Mouse (Mus musculus): ENCODE measurements around the gene Btnl10. TPM values are rescaled to one million over a fixed set of nuclear protein-coding genes. Genes with fewer than 3 reads are reported as not detected.
A peak's percentile ranks its signal among the peaks of the same experiment; 100 is the strongest.
"Not testable (repeated sequence)": the region's sequence is repeated elsewhere in the genome, so short reads cannot be mapped to it uniquely, and the experiment has no call there.

Gene Btnl10
- polyA plus RNA-seq, 1 experiment: 0.11 TPM

- peak within 1 kb of the TSS; percentile 92 for H3K27ac ChIP-seq (ENCODE audit: control insufficient read depth, insufficient read depth, low read length)
These were observed 31.1 kb downstream of the Btnl10 start, which contains the start of gene Hist3h2ba for GRCm38 (mm10) chr11:58948542-58949479. Gene Hist3h2ba (plus strand): TSS chr11:58948920.

GRCm38 (mm10) chr11:58949480-58950431 is 32.0 kb downstream of the Btnl10 start:
- H3K27me3 ChIP-seq (ENCODE audit: control insufficient read depth, insufficient read depth, low read length): no peaks in the 10 kb centered on the region
- TF ChIP-seq CTCF (IDR thresholded peaks at IDR 0.05; ENCODE audit: borderline replicate concordance, control insufficient read depth, extremely low read depth, insufficient read depth, low read length, poor library complexity) (no peak), POLR2A (IDR thresholded peaks at IDR 0.05; ENCODE audit: control insufficient read depth, extremely low read depth, insufficient read depth, low read length, poor library complexity) (no peak)
- H3K36me3 ChIP-seq (ENCODE audit: control insufficient read depth, insufficient read depth, low read length): no peaks in the 10 kb centered on the region
- DNase-seq: no peak
- 63% methylated on average over 20 of the region's 20 CpGs for WGBS
- peak overlapping the region; percentile 60 for H3K4me3 ChIP-seq (ENCODE audit: control insufficient read depth, insufficient read depth, low read length)
- peak overlapping the region; percentile 92 for H3K27ac ChIP-seq (ENCODE audit: control insufficient read depth, insufficient read depth, low read length)
- H3K4me1 ChIP-seq (replicated peaks; ENCODE audit: control insufficient read depth, insufficient read depth, low read length): peaks cover 8% of the 10 kb centered on the region; the same call in 1 of the 2 replicates

More at GRCm38 (mm10) chr11:58948542-58949479, 31.1 kb downstream of the Btnl10 start, which contains the start of gene Hist3h2ba:
- no peaks in the 10 kb centered on the region for H3K27me3 ChIP-seq (ENCODE audit: control insufficient read depth, insufficient read depth, low read length)
- TF ChIP-seq POLR2A (IDR thresholded peaks at IDR 0.05; ENCODE audit: control insufficient read depth, extremely low read depth, insufficient read depth, low read length, poor library complexity): peak; percentile 97
- TF ChIP-seq CTCF (IDR thresholded peaks at IDR 0.05; ENCODE audit: borderline replicate concordance, control insufficient read depth, extremely low read depth, insufficient read depth, low read length, poor library complexity): no peak
- WGBS: 1% methylated on average over 48 of the region's 48 CpGs
- H3K4me1 ChIP-seq (replicated peaks; ENCODE audit: control insufficient read depth, insufficient read depth, low read length): peaks cover 8% of the 10 kb centered on the region; the same call in 1 of the 2 replicates
- DNase-seq: peak; percentile 79
- H3K36me3 ChIP-seq (ENCODE audit: control insufficient read depth, insufficient read depth, low read length): no peaks in the 10 kb centered on the region
- peak within 1 kb of the TSS; percentile 60 for H3K4me3 ChIP-seq (ENCODE audit: control insufficient read depth, insufficient read depth, low read length)

DNA sequence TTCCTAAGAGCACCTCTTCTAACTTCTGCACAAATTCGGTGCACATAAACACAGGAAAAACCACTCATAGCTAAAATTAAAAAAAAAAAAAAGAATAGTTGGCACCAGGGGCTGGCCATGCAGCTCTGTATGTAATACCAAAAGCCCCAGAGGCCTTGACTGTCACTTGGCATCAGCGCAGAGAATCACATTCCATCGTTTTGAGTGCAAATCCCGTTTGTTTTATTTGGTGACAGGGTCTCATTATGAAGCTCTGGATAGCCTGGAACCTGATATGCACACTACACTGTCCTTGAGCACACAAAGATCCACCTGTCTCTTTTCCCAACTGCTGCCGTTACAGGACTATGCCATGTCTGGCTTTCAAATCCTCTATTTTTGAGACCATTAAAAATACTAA is 33.5 kb downstream of the Btnl10 start:
- Histone ChIP-seq H3K4me3 (ENCODE audit: control insufficient read depth, insufficient read depth, low read length) (no peak overlapping the region), H3K36me3 (ENCODE audit: control insufficient read depth, insufficient read depth, low read length) (no peaks in the 10 kb centered on the region), H3K4me1 (replicated peaks; ENCODE audit: control insufficient read depth, insufficient read depth, low read length) (peaks cover 8% of the 10 kb centered on the region; the same call in 1 of the 2 replicates), H3K27ac (ENCODE audit: control insufficient read depth, insufficient read depth, low read length) (no peak overlapping the region), H3K27me3 (ENCODE audit: control insufficient read depth, insufficient read depth, low read length) (no peaks in the 10 kb centered on the region)
- no peak for DNase-seq
- TF ChIP-seq POLR2A (IDR thresholded peaks at IDR 0.05; ENCODE audit: control insufficient read depth, extremely low read depth, insufficient read depth, low read length, poor library complexity) (no peak), CTCF (IDR thresholded peaks at IDR 0.05; ENCODE audit: borderline replicate concordance, control insufficient read depth, extremely low read depth, insufficient read depth, low read length, poor library complexity) (no peak)
- 94% methylated on average over 5 of the region's 5 CpGs for WGBS

- peak overlapping the region; percentile 84 for H3K27ac ChIP-seq (ENCODE audit: control insufficient read depth, insufficient read depth, low read length)
- H3K36me3 ChIP-seq (ENCODE audit: control insufficient read depth, insufficient read depth, low read length): no peaks in the 10 kb centered on the region; the same call in 1 of the 2 replicates
- peaks cover 21% of the 10 kb centered on the region for H3K4me1 ChIP-seq (replicated peaks; ENCODE audit: control insufficient read depth, insufficient read depth, low read length)
- TF ChIP-seq POLR2A (IDR thresholded peaks at IDR 0.05; ENCODE audit: control insufficient read depth, extremely low read depth, insufficient read depth, low read length, poor library complexity): no peak
- no peak for TF ChIP-seq CTCF (IDR thresholded peaks at IDR 0.05; ENCODE audit: borderline replicate concordance, control insufficient read depth, extremely low read depth, insufficient read depth, low read length, poor library complexity)
- H3K4me3 ChIP-seq (ENCODE audit: control insufficient read depth, insufficient read depth, low read length): peak overlapping the region; percentile 60
- peak; percentile 63 for DNase-seq
- WGBS: 1% methylated on average over 33 of the region's 33 CpGs
- no peaks in the 10 kb centered on the region for H3K27me3 ChIP-seq (ENCODE audit: control insufficient read depth, insufficient read depth, low read length)
These were observed 35.9 kb downstream of the Btnl10 start for GRCm38 (mm10) chr11:58953351-58954169.

GRCm38 (mm10) chr11:58954170-58954419 is 36.4 kb downstream of the Btnl10 start:
- Histone ChIP-seq H3K27ac (ENCODE audit: control insufficient read depth, insufficient read depth, low read length) (peak overlapping the region; percentile 84), H3K4me1 (replicated peaks; ENCODE audit: control insufficient read depth, insufficient read depth, low read length) (peaks cover 22% of the 10 kb centered on the region), H3K4me3 (ENCODE audit: control insufficient read depth, insufficient read depth, low read length) (peak overlapping the region; percentile 60)
- not testable (repeated sequence) for H3K36me3 ChIP-seq (ENCODE audit: control insufficient read depth, insufficient read depth, low read length); H3K27me3 ChIP-seq (ENCODE audit: control insufficient read depth, insufficient read depth, low read length); DNase-seq
- 0% methylated on average over 17 of the region's 17 CpGs for WGBS
